Mouse (Mus musculus) liver, adult 2 months (tissue): Measurements from ENCODE around the gene Dync2li1. TPM values are rescaled to one million over a fixed set of nuclear protein-coding genes. Genes with fewer than 3 reads are reported as not detected.

Source experiments
- DNase-seq: peaks from one replicate; pipeline ENCODE4 v3.0.0-alpha.2; 2011; ENCODE audit warnings: low read depth, low spot score; ENCODE audit errors: extremely low read depth
- H3K27ac ChIP-seq: fragments of 200-500 bp; replicated peaks from 2 replicates; pipeline ENCODE4 v1.5.1; 2012; ENCODE audit warnings: low read depth, mild to moderate bottlenecking, control low read depth, inconsistent platforms, low read length; ENCODE audit not compliant: insufficient read depth
- H3K27me3 ChIP-seq: fragments of 200-500 bp; 2 replicates; pipeline ENCODE4 v1.6.1; 2012; ENCODE audit warnings: mild to moderate bottlenecking, moderate library complexity, low read length, inconsistent platforms; ENCODE audit not compliant: control insufficient read depth, insufficient read depth
- H3K36me3 ChIP-seq: fragments of 200-500 bp; 2 replicates; pipeline ENCODE4 v1.6.1; 2012; ENCODE audit warnings: low read length, inconsistent platforms; ENCODE audit not compliant: control insufficient read depth, insufficient read depth
- H3K4me1 ChIP-seq: fragments of 200-500 bp; 2 replicates; pipeline ENCODE4 v1.6.1; 2011; ENCODE audit warnings: low read length; ENCODE audit not compliant: control insufficient read depth, insufficient read depth
- H3K4me3 ChIP-seq: fragments of 200-500 bp; 2 replicates; pipeline ENCODE4 v1.5.1; 2011; ENCODE audit warnings: low read depth, mild to moderate bottlenecking, control low read depth, low read length, moderate library complexity; ENCODE audit not compliant: insufficient read depth
- H3K79me2 ChIP-seq: fragments of 200-500 bp; 2 replicates; pipeline ENCODE4 v1.6.1; 2012; ENCODE audit warnings: inconsistent platforms, mild to moderate bottlenecking, low read length, moderate library complexity; ENCODE audit not compliant: control insufficient read depth, insufficient read depth
- H3K9ac ChIP-seq: fragments of 200-500 bp; 2 replicates; pipeline ENCODE4 v1.6.1; 2012; ENCODE audit warnings: low read depth, mild to moderate bottlenecking, control low read depth, inconsistent platforms, low read length
- CTCF ChIP-seq: fragments of 200-500 bp; IDR thresholded peaks from 2 replicates; pipeline ENCODE4 v1.5.1; 2011; ENCODE audit warnings: low read depth, low read length, control low read depth
- POLR2A ChIP-seq: fragments of 200-500 bp; IDR thresholded peaks from 2 replicates; pipeline ENCODE4 v1.6.1; 2011; ENCODE audit warnings: low read length, control low read depth; ENCODE audit not compliant: insufficient read depth; ENCODE audit errors: extremely low read depth
- WGBS: fragments of 180-500 bp; shearing (Covaris S2); methylation state at CpG from one replicate; pipeline ENCODE4 v1.1.7; 2018; 5-methylcytosine and 5-hydroxymethylcytosine counted together
- polyA plus RNA-seq: library from polyadenylated mRNA; depleted of rRNA; stranded (reverse); fragments of >200 nt; gene quantifications from 2 replicates; pipeline ENCODE4 v1.2.3, GENCODE M21; 2012
- total RNA-seq: library from RNA; depleted of rRNA; stranded (reverse); fragments of >200 nt; gene quantifications from 2 replicates; pipeline ENCODE4 v1.2.3, GENCODE M21; 2014

Gene Dync2li1
- total and polyA plus RNA-seq, 2 experiments: 0.10 to 0.74 TPM

DNA sequence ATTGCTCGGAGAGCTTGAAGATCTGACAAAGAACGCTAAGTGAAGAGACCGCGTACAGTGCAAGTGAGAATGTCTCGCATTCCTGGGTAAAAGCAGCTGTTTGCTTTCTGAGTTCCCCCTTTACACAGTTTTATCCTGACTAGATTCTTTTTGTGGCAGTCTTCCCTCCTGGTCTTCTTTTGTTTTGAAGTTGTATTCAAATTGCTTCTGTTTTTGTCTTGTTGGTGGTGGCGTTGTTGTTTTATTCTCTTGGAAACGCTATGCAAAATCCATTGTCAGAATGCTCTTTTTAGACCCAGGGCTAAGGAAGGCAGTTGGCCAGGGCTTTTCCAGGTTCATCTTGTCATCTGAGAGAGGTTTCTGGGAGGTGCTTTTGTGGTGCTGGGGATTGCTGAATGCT is 29.8 kb upstream of the Dync2li1 start:
- no peaks in the 10 kb centered on the region for H3K27me3 ChIP-seq
- no peaks in the 10 kb centered on the region for H3K79me2 ChIP-seq
- 89% methylated on average over 7 of the region's 7 CpGs for WGBS
- no peaks in the 10 kb centered on the region for H3K36me3 ChIP-seq
- H3K4me3 ChIP-seq: no peak overlapping the region
- no peak for DNase-seq
- no peak overlapping the region for H3K9ac ChIP-seq
- no peaks in the 10 kb centered on the region; the same call in 1 of the 2 replicates for H3K4me1 ChIP-seq
- H3K27ac ChIP-seq: no peak overlapping the region
- TF ChIP-seq CTCF (no peak), POLR2A (no peak)

DNA sequence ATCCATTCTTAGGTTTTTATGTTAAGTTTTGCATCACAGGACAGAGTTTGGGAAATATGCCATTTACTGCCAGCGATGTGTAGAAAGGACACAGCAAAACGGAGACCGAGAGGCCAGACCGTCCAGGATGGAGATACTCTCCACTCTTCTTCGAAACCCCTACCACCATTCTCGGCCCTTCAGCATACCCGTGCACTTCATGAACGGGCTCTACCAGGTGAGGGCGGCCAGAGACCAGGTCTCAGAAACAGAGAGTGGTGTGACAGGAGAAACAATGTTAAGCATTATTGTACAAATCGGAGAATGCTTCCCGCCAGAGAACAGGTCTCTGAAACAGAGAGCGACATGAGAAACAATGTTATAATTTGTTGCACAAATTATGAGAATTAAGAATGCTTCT is 28.4 kb upstream of the Dync2li1 start:
- H3K36me3 ChIP-seq: no peaks in the 10 kb centered on the region
- H3K79me2 ChIP-seq: no peaks in the 10 kb centered on the region
- no peaks in the 10 kb centered on the region for H3K27me3 ChIP-seq
- TF ChIP-seq CTCF (no peak), POLR2A (no peak)
- no peak for DNase-seq
- WGBS: 93% methylated on average over 12 of the region's 12 CpGs
- no peak overlapping the region for H3K4me3 ChIP-seq
- H3K9ac ChIP-seq: no peak overlapping the region
- H3K27ac ChIP-seq: no peak overlapping the region
- no peaks in the 10 kb centered on the region; the same call in 1 of the 2 replicates for H3K4me1 ChIP-seq

DNA sequence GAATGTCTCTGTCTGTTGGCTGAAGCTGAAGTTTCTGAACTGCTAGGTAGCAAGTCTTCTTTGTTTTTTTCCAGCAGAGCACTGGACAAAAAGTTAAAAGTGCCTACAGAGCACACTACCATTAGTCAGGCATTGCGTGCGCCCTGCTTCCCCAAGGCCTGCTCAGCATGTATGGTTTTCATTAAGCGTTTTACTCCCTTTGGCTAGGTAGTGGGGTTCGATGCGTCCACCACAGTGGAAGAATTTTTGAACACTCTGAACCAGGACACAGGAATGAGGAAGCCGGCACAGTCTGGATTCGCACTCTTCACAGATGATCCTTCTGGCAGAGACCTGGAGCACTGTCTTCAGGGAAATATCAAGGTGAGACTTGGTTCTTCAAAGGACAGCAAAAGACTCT is 27.4 kb upstream of the Dync2li1 start:
- no peaks in the 10 kb centered on the region for H3K27me3 ChIP-seq
- TF ChIP-seq CTCF (no peak), POLR2A (no peak)
- no peaks in the 10 kb centered on the region for H3K79me2 ChIP-seq
- H3K9ac ChIP-seq: no peak overlapping the region
- WGBS: 98% methylated on average over 7 of the region's 7 CpGs
- no peak overlapping the region for H3K4me3 ChIP-seq
- DNase-seq: no peak
- H3K36me3 ChIP-seq: no peaks in the 10 kb centered on the region
- H3K4me1 ChIP-seq: no peaks in the 10 kb centered on the region; the same call in 1 of the 2 replicates
- H3K27ac ChIP-seq: no peak overlapping the region

DNA sequence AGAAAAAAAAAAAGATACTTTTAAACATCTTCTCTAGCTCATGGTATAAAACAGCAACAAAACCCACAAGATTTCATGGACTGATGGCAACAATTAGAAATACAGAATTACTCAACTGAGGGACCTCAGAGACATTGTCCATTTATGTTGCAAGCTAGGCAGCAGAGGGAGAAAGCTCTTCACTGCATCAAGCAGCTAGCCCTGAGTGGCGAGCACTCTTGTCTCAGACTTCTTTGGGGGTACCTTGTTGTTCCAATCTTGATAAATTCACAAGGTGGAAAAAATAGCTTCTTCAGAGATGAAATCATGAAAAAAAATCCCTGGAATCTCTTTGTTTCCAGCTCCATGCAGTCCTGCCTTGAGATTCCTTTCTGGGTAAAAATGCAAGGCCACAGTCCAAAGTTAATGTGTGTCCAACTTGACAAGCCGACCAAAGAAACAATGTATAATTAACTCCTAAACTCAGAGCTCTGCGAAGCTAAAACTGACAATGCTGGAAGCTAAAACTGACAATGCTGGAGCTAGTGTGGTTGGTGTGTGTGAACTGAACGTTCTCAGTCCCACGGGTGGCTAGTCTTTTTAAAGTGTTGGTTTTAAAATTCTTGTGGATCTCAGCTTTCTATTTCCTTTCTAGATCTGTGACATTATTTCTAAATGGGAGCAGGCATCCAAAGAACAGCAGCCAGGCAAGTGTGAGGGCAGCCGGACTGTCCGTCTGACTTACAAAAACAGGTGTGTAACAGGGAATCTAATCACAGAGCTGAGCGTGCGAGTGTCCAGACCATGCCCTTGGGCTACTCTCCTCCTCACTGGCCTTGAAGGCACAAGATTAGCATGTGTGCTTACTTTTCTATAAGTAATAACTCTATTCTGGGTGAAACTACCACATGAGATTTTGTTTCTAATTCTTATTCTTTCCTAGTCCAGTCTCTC is 26.0 kb upstream of the Dync2li1 start:
- TF ChIP-seq POLR2A (no peak), CTCF (no peak)
- Histone ChIP-seq H3K4me1 (no peaks in the 10 kb centered on the region; the same call in 1 of the 2 replicates), H3K36me3 (no peaks in the 10 kb centered on the region), H3K9ac (no peak overlapping the region), H3K27ac (no peak overlapping the region), H3K27me3 (no peaks in the 10 kb centered on the region), H3K4me3 (no peak overlapping the region), H3K79me2 (no peaks in the 10 kb centered on the region)
- 62% methylated on average over 9 of the region's 9 CpGs for WGBS
- no peak for DNase-seq

DNA sequence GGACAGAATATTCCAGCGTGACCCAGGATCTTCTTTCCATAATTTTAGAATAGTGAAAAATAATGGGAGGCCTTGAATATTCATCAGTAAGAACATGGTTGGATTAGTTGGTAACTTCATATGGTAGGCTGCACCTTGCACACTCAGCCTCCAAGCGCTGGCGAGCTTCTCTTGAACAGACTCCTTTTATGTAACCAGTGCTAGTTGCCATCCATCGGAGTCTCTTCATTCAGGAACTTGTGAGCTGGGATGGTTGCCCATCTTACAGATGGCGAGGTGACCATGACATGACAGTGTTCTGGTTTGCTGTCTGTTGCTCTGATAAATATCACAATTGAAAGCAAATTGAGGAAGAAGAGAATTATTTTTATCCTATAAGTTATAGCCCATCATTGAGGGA is 24.5 kb upstream of the Dync2li1 start:
- WGBS: 96% methylated on average over 5 of the region's 5 CpGs
- no peaks in the 10 kb centered on the region for H3K79me2 ChIP-seq
- no peak for TF ChIP-seq POLR2A
- no peak for TF ChIP-seq CTCF

DNA sequence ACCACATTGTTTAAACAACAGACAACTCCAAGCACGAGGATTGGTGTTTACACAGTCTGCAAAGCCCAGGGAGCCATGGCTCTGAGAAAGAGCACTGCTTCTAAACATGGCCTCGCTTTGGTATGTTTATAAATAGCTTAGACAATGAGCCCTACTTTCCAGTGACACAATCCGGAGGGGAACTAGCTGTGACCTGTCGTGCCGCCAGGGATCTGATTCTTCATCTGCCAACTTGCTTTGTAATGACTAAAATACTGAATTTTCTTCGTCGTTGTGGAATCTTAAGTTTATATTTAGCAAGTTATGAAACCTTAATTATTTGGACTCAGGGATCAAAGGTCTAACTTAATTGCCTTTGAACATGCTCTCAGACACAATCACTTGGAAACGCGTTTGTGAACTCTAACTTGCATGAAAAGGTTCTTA is 23.1 kb upstream of the Dync2li1 start:
- peak; percentile 21 for DNase-seq
- H3K9ac ChIP-seq: no peak overlapping the region
- TF ChIP-seq CTCF (no peak), POLR2A (no peak)
- no peaks in the 10 kb centered on the region for H3K79me2 ChIP-seq
- 39% methylated on average over 9 of the region's 9 CpGs for WGBS
- H3K4me1 ChIP-seq: no peaks in the 10 kb centered on the region
- no peaks in the 10 kb centered on the region for H3K27me3 ChIP-seq
- H3K36me3 ChIP-seq: no peaks in the 10 kb centered on the region
- H3K4me3 ChIP-seq: no peak overlapping the region
- no peak overlapping the region for H3K27ac ChIP-seq

More for the DNA sequence above, 24.5 kb upstream of the Dync2li1 start:
- H3K9ac ChIP-seq: no peak overlapping the region
- no peaks in the 10 kb centered on the region for H3K4me1 ChIP-seq
- H3K27ac ChIP-seq: no peak overlapping the region
- no peaks in the 10 kb centered on the region for H3K27me3 ChIP-seq
- no peaks in the 10 kb centered on the region for H3K36me3 ChIP-seq
- DNase-seq: no peak
- H3K4me3 ChIP-seq: no peak overlapping the region
